Mouse (Mus musculus): Measurements from ENCODE around the gene Zfp37.

DNA sequence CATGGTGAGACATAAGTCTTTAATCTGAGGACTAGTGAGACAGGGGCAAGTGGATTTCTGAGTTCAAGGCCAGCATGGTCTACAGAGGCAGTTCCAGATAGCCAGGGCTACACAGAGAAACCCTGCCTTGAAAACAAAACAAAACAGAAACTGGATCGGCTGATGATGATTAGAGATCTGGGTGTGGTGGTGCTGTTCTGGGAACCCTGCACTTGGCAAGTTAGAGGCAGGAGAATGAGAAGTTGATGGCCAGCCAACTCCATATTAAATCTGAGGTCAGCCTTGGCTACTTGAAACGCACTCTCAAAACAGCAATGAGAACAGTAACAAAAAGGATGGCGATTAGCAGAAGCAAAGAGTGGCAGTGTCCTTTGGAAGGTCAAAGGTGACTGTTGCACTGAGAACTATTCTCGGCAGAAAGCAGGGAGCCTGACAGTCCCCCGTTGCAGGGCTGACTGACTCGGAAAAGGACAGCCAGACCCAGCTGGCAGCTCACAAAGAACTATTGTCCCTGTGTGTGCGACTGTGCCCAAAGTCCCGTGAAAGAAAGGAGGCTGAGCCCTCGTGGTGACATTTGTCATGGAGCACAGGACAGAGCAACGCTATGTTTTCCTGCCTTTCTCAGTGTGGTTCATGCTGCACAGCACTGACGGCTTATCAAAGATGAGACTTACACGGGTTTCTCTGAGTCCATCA, 44.1 kb upstream of the Zfp37 start:
- no peak for TF ChIP-seq CTCF (IDR thresholded peaks at IDR 0.05; ENCODE audit: low read depth)
- no peak for TF ChIP-seq EP300 (optimal IDR thresholded peaks at IDR 0.05)

Data from stomach, postnatal 0 days (tissue).